Mouse (Mus musculus) CD8-positive naive resting alpha-beta T cell, adult 2 months (primary cell): ENCODE results near the gene Kbtbd12.

ENCODE experiments used
- DNase-seq, 2 experiments: peaks; one replicate each; pipeline ENCODE4 v3.0.0; 2022; ENCODE audit warnings: low read depth in 2 of 2, low spot score in 2 of 2

Kbtbd12 gene

DNA sequence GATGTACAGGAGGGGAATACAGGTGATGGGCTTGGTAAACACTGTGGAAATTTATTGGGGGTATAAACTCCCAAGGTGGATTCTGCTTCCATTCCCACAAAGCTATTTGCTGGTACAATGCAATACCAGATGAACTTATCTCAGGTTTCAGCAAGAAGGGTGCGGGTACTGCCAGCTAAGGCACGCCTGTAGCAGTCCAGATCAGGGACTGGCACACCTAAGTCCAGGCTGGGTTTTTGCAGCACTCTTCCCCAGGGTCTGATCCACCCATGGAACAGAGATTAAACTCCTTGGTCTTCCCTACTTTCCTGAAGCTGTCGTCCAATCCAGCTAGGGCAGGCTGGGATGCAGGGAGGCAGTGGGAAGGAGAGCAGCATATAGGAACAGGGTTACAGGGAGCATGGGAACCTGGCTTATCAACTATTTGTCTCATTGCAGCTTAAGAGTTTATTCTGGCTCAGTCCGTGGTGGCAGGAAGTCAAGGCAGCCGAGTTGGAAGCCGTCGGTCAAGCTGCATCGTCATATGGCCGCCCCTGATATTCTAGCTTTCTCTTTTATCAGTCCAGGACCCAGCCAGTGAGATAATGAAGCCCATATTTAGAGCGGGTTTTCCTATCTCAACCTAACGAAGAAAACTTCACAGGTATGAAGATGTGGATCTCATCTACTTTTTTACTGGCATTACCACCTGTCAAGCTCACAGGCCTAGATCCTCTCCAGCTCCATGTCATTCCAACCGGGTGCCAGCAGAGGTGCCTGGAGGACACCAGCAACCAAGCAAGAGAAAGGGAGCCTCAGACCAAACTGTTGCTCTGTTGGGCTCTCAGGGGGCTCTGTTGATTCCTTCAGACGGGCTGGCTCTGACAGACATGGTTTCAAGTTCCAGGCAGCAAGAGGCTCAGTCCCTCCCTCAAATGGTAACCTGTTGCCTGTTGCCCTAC lies 135.4 kb downstream of the Kbtbd12 start:
- DNase-seq = no peak

DNA sequence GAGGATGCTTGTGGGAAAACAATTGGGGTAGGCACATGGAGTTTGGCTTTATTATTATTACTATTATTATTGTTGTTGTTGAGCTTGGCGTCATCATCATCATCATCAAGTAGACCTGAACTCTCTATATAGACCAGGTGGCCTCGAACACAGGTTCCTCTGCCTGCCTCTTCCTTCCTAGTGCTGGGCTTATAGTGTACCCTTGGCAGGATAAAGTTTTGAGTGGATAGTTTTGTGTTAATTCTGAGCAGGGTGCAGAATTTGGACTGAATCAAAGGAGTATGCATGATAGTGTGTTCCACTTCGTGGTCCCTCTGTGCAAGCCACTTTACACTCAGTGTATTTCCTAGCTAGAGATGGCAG lies 137.4 kb downstream of the Kbtbd12 start:
- DNase-seq = no peak

DNA sequence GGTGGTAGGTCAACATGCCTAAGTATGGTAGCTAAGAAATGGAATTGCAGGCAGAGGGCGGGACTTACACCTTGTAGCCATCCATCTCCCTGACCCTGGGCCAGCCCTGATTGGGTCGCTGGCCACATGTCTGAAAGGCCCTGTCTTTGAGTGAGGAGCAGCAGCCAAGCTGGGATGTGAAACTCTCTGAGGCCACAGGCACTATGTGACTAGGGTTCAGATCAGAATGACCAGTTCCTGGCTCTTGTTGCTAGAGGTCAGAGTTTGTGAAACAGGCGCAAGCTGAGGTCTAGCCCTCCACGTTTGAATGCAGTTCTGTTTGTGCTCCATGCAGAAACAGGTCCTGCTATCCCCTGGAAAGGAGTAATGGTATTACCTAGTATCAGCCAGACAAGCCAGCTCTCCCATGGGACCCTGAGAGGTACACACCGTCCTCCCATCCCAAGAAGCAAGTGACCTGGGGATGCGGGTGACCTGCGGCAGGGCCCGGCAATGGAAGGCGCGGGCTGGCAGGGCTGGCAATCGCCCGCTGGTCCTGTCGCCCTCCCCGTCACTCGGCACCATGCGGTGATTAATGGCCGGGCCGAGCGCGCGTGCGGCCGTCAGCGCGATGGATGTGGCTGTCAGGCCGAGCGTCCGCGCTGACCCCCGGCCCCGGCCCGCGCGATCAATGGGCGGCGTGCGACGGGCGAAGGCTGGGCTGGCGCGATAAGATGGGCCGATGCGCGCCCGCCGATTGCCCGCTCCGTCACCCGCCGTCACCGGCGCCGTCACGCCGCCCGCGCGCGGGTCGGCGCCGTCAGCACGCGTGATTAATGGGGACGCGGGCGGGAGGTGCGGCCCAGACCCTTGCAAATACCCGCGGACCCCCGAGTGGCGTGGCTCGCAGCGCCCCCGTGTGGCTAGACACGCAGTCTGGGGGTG lies 138.0 kb downstream of the Kbtbd12 start:
- peak in 1 of 2 experiments; percentile 25 for DNase-seq
